Mouse (Mus musculus) cerebellum, adult 2 months (tissue): ENCODE data around the gene Cadm1.

Experiments
- CTCF ChIP-seq: fragments of 200-500 bp; IDR thresholded peaks from 2 replicates; pipeline ENCODE4 v1.5.1; 2011; ENCODE audit warnings: low read depth, mild to moderate bottlenecking, control low read depth, low read length, moderate library complexity, borderline replicate concordance; ENCODE audit not compliant: insufficient read depth
- POLR2A ChIP-seq: fragments of 200-500 bp; IDR thresholded peaks from 2 replicates; pipeline ENCODE4 v1.6.1; 2011; ENCODE audit warnings: low read length, control low read depth, borderline replicate concordance; ENCODE audit not compliant: insufficient read depth

DNA sequence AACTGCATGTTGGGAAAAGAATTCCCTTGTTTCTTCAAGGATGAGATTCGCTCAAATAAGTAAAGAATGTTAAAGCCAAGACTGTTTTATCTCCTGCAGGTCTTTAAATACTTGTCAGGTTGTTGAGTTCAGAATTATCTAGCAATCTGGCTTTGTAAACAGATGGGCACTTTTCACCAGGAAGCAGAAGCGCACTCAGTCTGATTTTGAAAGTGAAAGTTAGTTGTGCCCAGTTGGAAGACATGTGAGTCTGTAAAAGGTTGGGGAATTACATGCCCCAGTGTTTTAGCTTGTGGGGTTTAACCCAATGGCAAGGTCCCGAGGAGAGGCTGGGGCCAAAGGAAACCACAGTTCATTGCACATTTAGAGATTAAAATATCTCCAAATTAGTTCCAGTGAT, 104.7 kb downstream of the Cadm1 start:
- no peak for TF ChIP-seq POLR2A
- no peak for TF ChIP-seq CTCF
